Mouse (Mus musculus) neural tube, embryonic 11.5 days (tissue): ENCODE results near the gene a. TPM values are rescaled to one million over a fixed set of nuclear protein-coding genes. Genes with fewer than 3 reads are reported as not detected.
A peak's percentile ranks its signal among the peaks of the same experiment; 100 is the strongest.
"Not testable (repeated sequence)": the region's sequence is repeated elsewhere in the genome, so short reads cannot be mapped to it uniquely, and the experiment has no call there.

ENCODE experiments used
- ATAC-seq: fragments of 200-750 bp; cut with Nextera tagmentation; 2 replicates; pipeline ENCODE4 v1.8.0; 2017; ENCODE audit warnings: moderate number of reproducible peaks, mild to moderate bottlenecking, moderate TSS enrichment, moderate library complexity; ENCODE audit not compliant: insufficient read depth, low FRiP score, low TSS enrichment
- DNase-seq: peaks from one replicate; pipeline ENCODE4 v3.0.0-alpha.2; 2015; ENCODE audit warnings: low spot score
- H3K27ac ChIP-seq: fragments of 300-500 bp; sonication (generic); 2 replicates; pipeline ENCODE4 v1.5.1; 2014; ENCODE audit warnings: low read depth, mild to moderate bottlenecking, low read length
- H3K27me3 ChIP-seq: fragments of 300-500 bp; sonication (generic); 2 replicates; pipeline ENCODE4 v1.6.1; 2014; ENCODE audit warnings: mild to moderate bottlenecking, low read length, mixed read lengths; ENCODE audit not compliant: control insufficient read depth, insufficient read depth
- H3K36me3 ChIP-seq: fragments of 300-500 bp; sonication (generic); 2 replicates; pipeline ENCODE4 v1.6.1; 2014; ENCODE audit warnings: mild to moderate bottlenecking, low read length, moderate library complexity, mixed read lengths; ENCODE audit not compliant: control insufficient read depth, insufficient read depth
- H3K4me1 ChIP-seq: fragments of 300-500 bp; sonication (generic); 2 replicates; pipeline ENCODE4 v1.6.1; 2014; ENCODE audit warnings: low read length, mixed read lengths; ENCODE audit not compliant: control insufficient read depth, insufficient read depth
- H3K4me2 ChIP-seq: fragments of 300-500 bp; sonication (generic); 2 replicates; pipeline ENCODE4 v1.6.1; 2014; ENCODE audit warnings: low read depth, mild to moderate bottlenecking, moderate library complexity
- H3K4me3 ChIP-seq: fragments of 300-500 bp; sonication (generic); 2 replicates; pipeline ENCODE4 v1.5.1; 2014; ENCODE audit warnings: low read depth, low read length
- H3K9ac ChIP-seq: fragments of 300-500 bp; sonication (generic); 2 replicates; pipeline ENCODE4 v1.6.1; 2014; ENCODE audit warnings: mild to moderate bottlenecking, low read length
- H3K9me3 ChIP-seq: fragments of 300-500 bp; sonication (generic); 2 replicates; pipeline ENCODE4 v1.6.1; 2016; ENCODE audit warnings: low read length; ENCODE audit not compliant: control insufficient read depth
- WGBS: fragments of 180-500 bp; shearing (Covaris S2); extraction: QIAGEN DNeasy Blood & Tissue Kit; methylation state at CpG from one replicate; pipeline ENCODE4 v1.1.7; 2014; 5-methylcytosine and 5-hydroxymethylcytosine counted together
- polyA plus RNA-seq: library from polyadenylated mRNA; unstranded; fragments of >200 nt; fragmentation: Nextera tagmentation; extraction: Ambion mirVana; gene quantifications from 2 replicates; pipeline ENCODE4 v1.2.1, GENCODE M21; 2014

Gene a
- polyA plus RNA-seq, 1 experiment from 2014 or later: 1.2 TPM

DNA sequence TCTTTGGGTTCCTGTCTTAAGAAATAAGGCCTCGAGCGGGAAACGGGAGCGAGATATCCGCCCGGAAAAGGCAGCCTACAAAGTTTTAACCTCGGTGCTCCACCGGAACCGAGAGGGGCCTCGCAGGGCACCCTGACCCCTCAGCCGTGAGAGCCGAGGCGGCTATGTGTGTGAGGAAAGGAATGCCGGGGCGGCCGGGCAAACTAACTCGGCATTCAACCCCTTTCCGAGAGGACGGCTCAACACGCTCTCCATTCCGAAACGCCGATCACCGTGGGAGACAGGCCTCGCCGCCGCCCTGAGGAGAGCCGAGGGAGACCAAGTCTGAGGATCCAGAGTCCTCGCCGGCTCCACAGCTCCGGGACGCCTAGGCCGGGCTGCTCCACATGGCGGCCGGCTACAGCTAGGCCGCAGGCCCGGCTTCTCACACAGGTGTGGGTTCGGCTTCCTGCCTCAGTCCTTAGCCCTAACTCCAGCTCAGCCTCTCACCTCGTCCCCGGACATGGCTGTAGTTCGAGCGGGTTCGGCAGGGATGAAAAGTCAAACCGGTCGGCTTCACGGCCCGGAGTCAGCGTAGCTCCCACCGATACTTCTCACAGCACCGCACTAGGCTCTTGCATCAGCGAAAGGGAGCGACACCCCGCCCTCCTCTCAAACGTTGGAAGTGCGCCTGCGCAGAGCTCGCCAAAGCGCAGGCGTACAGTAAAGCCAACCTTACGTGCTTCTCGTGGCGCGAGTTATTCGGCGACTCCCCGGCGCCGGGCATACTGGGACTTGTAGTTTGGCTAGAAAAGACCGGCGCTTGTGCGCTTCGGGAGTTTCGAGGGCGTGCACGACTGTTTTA, 101.2 kb downstream of the a start, which contains the start of gene Eif2s2:
TSS of gene Eif2s2 (minus strand) at position 735 of the 844 bp plus-strand sequence.
- Histone ChIP-seq H3K4me2 (peak within 1 kb of the TSS; percentile 72), H3K9ac (peak within 1 kb of the TSS; percentile 83), H3K27me3 (no peaks in the 10 kb centered on the region), H3K4me1 (peaks cover 10% of the 10 kb centered on the region), H3K36me3 (peaks cover 3% of the 10 kb centered on the region; the same call in 1 of the 2 replicates), H3K27ac (0 out of 2 replicates have a peak within 1 kb of the TSS, but pooled peaks have one; percentile 49), H3K9me3 (no peaks in the 10 kb centered on the region), H3K4me3 (peak within 1 kb of the TSS; percentile 73)
- peak; percentile 93 for ATAC-seq
- DNase-seq: peak; percentile 96
- under 1% methylated on average over 73 of the region's 75 CpGs for WGBS

DNA sequence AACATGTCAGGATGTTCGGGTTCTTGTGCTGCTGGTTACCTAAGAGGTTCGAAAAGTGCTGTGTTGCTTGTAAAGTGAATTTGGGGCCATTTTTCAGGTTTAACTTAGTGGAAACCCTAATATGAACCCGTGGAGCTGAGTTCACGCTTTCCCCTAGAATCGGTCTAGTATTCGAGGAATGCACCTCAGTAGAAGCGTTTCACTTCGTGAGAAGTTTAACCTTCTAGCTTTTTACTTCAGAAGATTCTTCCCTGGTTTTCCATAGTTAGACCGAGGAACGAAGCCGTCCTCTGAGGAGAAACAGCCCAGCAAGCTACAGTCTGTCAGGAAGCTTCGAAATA, 101.8 kb downstream of the a start:
- Histone ChIP-seq H3K4me1 (peaks cover 10% of the 10 kb centered on the region), H3K4me2 (peak overlapping the region; percentile 47), H3K9ac (peak overlapping the region; percentile 1; the same call in 1 of the 2 replicates), H3K36me3 (no peaks in the 10 kb centered on the region; the same call in 1 of the 2 replicates), H3K27me3 (no peaks in the 10 kb centered on the region), H3K4me3 (peak overlapping the region; percentile 73), H3K9me3 (no peaks in the 10 kb centered on the region), H3K27ac (no peak overlapping the region)
- no peak for DNase-seq
- ATAC-seq: no peak
- 9% methylated on average over 12 of the region's 12 CpGs for WGBS

DNA sequence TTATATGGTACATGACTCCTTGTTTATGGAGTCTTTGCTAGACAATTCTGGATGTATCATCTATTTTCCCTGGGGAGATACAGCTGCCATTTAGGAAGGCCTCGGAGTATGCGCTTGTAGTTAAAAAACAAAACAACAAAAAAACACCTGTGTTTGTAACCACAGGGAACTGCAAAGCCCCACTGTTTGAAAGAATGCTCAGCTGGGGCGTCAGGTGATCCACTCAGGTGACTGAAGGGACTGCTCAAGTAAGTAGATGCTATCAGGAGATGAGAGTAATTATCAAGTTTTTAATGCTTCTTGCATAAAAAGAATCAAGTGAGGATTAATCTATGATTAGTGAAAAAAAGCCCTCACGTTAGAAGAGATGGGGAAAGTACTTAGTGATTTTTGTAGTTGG, 102.3 kb downstream of the a start:
- Histone ChIP-seq H3K27ac (no peak overlapping the region), H3K9ac (no peak overlapping the region), H3K27me3 (no peaks in the 10 kb centered on the region), H3K4me2 (no peak overlapping the region), H3K9me3 (no peaks in the 10 kb centered on the region), H3K36me3 (no peaks in the 10 kb centered on the region), H3K4me3 (no peak overlapping the region), H3K4me1 (peaks cover 10% of the 10 kb centered on the region)
- ATAC-seq: no peak
- 64% methylated on average over 4 of the region's 4 CpGs for WGBS
- no peak for DNase-seq

DNA sequence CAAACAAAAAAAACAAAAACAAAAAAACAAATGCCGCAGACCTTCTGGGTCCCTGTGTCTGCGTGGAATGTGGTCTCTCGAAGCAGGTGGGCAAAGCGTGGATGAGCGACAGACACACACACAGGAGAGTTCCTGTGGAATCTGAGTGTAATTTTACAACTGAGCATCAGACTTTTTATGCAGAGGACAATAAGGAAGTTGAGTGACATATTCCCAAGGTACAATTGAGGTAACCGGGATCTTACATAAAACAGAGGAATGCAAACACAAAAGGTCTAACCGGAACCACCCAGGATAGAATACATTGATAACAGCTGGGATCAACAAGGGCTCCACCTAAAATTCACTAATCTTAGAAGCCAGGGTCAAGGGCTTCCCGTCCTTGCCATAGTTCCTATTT, 107.8 kb downstream of the a start:
- WGBS: 91% methylated on average over 8 of the region's 8 CpGs
- H3K27ac ChIP-seq, H3K27me3 ChIP-seq, DNase-seq, H3K36me3 ChIP-seq, H3K4me1 ChIP-seq, H3K9ac ChIP-seq, H3K4me2 ChIP-seq, ATAC-seq, H3K9me3 ChIP-seq, H3K4me3 ChIP-seq: not testable (repeated sequence)

- DNase-seq: not testable (repeated sequence)
These were observed 108.2 kb downstream of the a start for GRCm38 (mm10) chr2:154899412-154899811.

GRCm38 (mm10) chr2:154902111-154902510, 110.9 kb downstream of the a start:
- DNase-seq (no peak), ATAC-seq (no peak)
- Histone ChIP-seq H3K27ac (no peak overlapping the region), H3K4me3 (no peak overlapping the region), H3K27me3 (no peaks in the 10 kb centered on the region), H3K4me2 (no peak overlapping the region), H3K36me3 (no peaks in the 10 kb centered on the region), H3K9me3 (no peaks in the 10 kb centered on the region), H3K9ac (no peak overlapping the region), H3K4me1 (no peaks in the 10 kb centered on the region)
- 89% methylated on average over 3 of the region's 3 CpGs for WGBS

More at GRCm38 (mm10) chr2:154899412-154899811, 108.2 kb downstream of the a start:
- not testable (repeated sequence) for H3K9ac ChIP-seq, H3K36me3 ChIP-seq, H3K27me3 ChIP-seq, H3K4me2 ChIP-seq, H3K4me1 ChIP-seq, H3K4me3 ChIP-seq, H3K27ac ChIP-seq, ATAC-seq, H3K9me3 ChIP-seq
- WGBS: 87% methylated on average over 4 of the region's 4 CpGs

DNA sequence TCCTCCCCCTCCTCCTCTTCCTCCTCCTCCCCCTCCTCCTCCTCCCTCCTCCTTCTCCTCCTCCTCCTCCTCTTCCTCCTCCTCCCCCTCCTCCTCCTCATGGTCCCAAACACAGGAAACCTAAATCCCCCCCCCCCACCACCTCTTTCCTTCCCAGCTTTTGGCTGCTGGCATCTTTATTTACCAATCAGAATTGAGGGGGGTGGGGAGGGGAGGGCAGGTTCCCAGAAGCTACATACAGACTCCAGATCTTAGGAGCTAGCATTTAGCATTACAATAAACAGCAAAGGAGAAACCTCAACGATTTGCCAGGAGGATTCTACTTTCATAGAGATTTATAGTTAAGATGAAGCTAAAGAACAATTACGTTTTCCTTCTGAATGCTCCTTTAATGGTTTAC, 114.6 kb downstream of the a start:
- Histone ChIP-seq H3K4me1 (no peaks in the 10 kb centered on the region), H3K9me3 (no peaks in the 10 kb centered on the region), H3K4me3 (no peak overlapping the region), H3K9ac (no peak overlapping the region), H3K4me2 (no peak overlapping the region), H3K27ac (no peak overlapping the region), H3K27me3 (no peaks in the 10 kb centered on the region), H3K36me3 (no peaks in the 10 kb centered on the region)
- WGBS: 50% methylated on average over 2 of the region's 2 CpGs
- ATAC-seq: no peak
- no peak for DNase-seq

- 52% methylated on average over 2 of the region's 2 CpGs for WGBS
These were observed 117.0 kb downstream of the a start for GRCm38 (mm10) chr2:154908223-154908622.

GRCm38 (mm10) chr2:154909789-154910188, 118.6 kb downstream of the a start:
- Histone ChIP-seq H3K27me3 (no peaks in the 10 kb centered on the region), H3K4me2 (no peak overlapping the region), H3K4me3 (no peak overlapping the region), H3K9me3 (no peaks in the 10 kb centered on the region), H3K4me1 (no peaks in the 10 kb centered on the region), H3K27ac (no peak overlapping the region), H3K36me3 (no peaks in the 10 kb centered on the region), H3K9ac (no peak overlapping the region)
- WGBS: 81% methylated on average over 6 of the region's 6 CpGs
- DNase-seq (no peak), ATAC-seq (no peak)

More at GRCm38 (mm10) chr2:154908223-154908622, 117.0 kb downstream of the a start:
- not testable (repeated sequence) for H3K4me3 ChIP-seq, H3K27me3 ChIP-seq, H3K4me1 ChIP-seq, H3K9ac ChIP-seq, H3K4me2 ChIP-seq, H3K9me3 ChIP-seq, H3K36me3 ChIP-seq, H3K27ac ChIP-seq, DNase-seq, ATAC-seq
